Mouse (Mus musculus) intestine, embryonic 14.5 days (tissue): ENCODE results near the gene Glo1. TPM values are rescaled to one million over a fixed set of nuclear protein-coding genes. Genes with fewer than 3 reads are reported as not detected.

Experiments used
- ATAC-seq: fragments of 200-750 bp; cut with Nextera tagmentation; replicated peaks from 2 replicates; pipeline ENCODE4 v1.8.0; 2017; ENCODE audit warnings: low read depth, moderate number of reproducible peaks, moderate TSS enrichment, moderate library complexity; ENCODE audit not compliant: low FRiP score, low TSS enrichment
- DNase-seq: peaks from one replicate; pipeline ENCODE4 v3.0.0-alpha.2; 2018; ENCODE audit warnings: low spot score
- H3K27ac ChIP-seq: fragments of 300-500 bp; sonication (generic); 2 replicates; pipeline ENCODE4 v1.5.1; 2014; ENCODE audit warnings: low read depth, mild to moderate bottlenecking, control low read depth
- H3K27me3 ChIP-seq: fragments of 300-500 bp; sonication (generic); replicated peaks from 2 replicates; pipeline ENCODE4 v1.6.1; 2014; ENCODE audit warnings: low read length, control low read depth; ENCODE audit not compliant: control insufficient read depth, insufficient read depth
- H3K36me3 ChIP-seq: fragments of 300-500 bp; sonication (generic); 2 replicates; pipeline ENCODE4 v1.6.1; 2014; ENCODE audit warnings: low read length, control low read depth; ENCODE audit not compliant: control insufficient read depth, insufficient read depth
- H3K4me1 ChIP-seq: fragments of 300-500 bp; sonication (generic); replicated peaks from 2 replicates; pipeline ENCODE4 v1.6.1; 2014; ENCODE audit warnings: low read length, control low read depth, mixed read lengths; ENCODE audit not compliant: control insufficient read depth, insufficient read depth
- H3K4me2 ChIP-seq: fragments of 300-500 bp; sonication (generic); 2 replicates; pipeline ENCODE4 v1.6.1; 2014; ENCODE audit warnings: low read length
- H3K4me3 ChIP-seq: fragments of 300-500 bp; sonication (generic); 2 replicates; pipeline ENCODE4 v1.5.1; 2014; ENCODE audit warnings: low read depth, low read length, control low read depth, mixed read lengths
- H3K9ac ChIP-seq: fragments of 300-500 bp; sonication (generic); 2 replicates; pipeline ENCODE4 v1.6.1; 2014; ENCODE audit warnings: mild to moderate bottlenecking, low read length
- H3K9me3 ChIP-seq: fragments of 300-500 bp; sonication (generic); 2 replicates; pipeline ENCODE4 v1.6.1; 2016; ENCODE audit warnings: low read length, control low read depth; ENCODE audit not compliant: control insufficient read depth
- WGBS: fragments of 180-500 bp; shearing (Covaris S2); extraction: QIAGEN DNeasy Blood & Tissue Kit; methylation state at CpG from one replicate; pipeline ENCODE4 v1.1.7; 2014; 5-methylcytosine and 5-hydroxymethylcytosine counted together
- polyA plus RNA-seq: library from polyadenylated mRNA; unstranded; fragments of >200 nt; fragmentation: Nextera tagmentation; extraction: Ambion mirVana; gene quantifications from 2 replicates; pipeline ENCODE4 v1.2.1, GENCODE M21; 2014

Gene Glo1
- polyA plus RNA-seq, 1 experiment from 2014 or later: 233 TPM

DNA sequence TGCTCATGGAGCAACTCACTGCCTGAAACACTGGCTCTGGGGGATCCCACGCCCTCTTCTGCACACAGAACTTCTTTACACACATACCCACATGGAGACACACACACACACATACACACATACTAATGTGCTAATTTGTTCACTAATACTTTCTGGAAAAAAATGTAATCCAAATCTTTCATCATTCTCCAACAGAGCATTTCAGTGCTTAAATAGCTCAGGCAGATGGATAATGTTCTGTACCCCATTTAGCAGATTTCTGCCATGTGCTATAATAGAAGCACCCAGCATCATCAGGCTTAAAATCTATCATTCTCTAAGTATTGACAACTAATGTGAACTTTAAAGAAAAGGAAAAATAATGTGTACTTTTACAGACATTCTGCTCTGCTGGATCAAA lies 45.9 kb downstream of the Glo1 start:
- Histone ChIP-seq H3K9ac (no peak overlapping the region), H3K9me3 (no peaks in the 10 kb centered on the region), H3K27ac (no peak overlapping the region), H3K4me1 (peaks cover 6% of the 10 kb centered on the region; the same call in 1 of the 2 replicates), H3K36me3 (no peaks in the 10 kb centered on the region), H3K4me2 (no peak overlapping the region), H3K27me3 (no peaks in the 10 kb centered on the region), H3K4me3 (no peak overlapping the region)
- ATAC-seq (no peak), DNase-seq (no peak)
- 56% methylated on average over 1 of the region's 1 CpGs for WGBS

GRCm38 (mm10) chr17:30576946-30577345 lies 49.7 kb downstream of the Glo1 start:
- H3K4me2 ChIP-seq: peak overlapping the region; percentile 84
- no peaks in the 10 kb centered on the region for H3K36me3 ChIP-seq
- H3K9me3 ChIP-seq: no peaks in the 10 kb centered on the region
- H3K27me3 ChIP-seq: no peaks in the 10 kb centered on the region
- H3K27ac ChIP-seq: peak overlapping the region; percentile 88; the same call in 1 of the 2 replicates
- no peak for DNase-seq
- ATAC-seq: no peak
- 53% methylated on average over 12 of the region's 12 CpGs for WGBS
- peaks cover 21% of the 10 kb centered on the region for H3K4me1 ChIP-seq
- peak overlapping the region; percentile 66 for H3K9ac ChIP-seq
- H3K4me3 ChIP-seq: peak overlapping the region; percentile 68

- 2% methylated on average over 94 of the region's 94 CpGs for WGBS
- Histone ChIP-seq H3K9me3 (no peaks in the 10 kb centered on the region), H3K9ac (peak within 1 kb of the TSS; percentile 66), H3K36me3 (no peaks in the 10 kb centered on the region), H3K4me2 (peak within 1 kb of the TSS; percentile 84), H3K4me3 (peak within 1 kb of the TSS; percentile 68), H3K27ac (peak within 1 kb of the TSS; percentile 88), H3K4me1 (peaks cover 21% of the 10 kb centered on the region), H3K27me3 (no peaks in the 10 kb centered on the region)
- ATAC-seq (peak; percentile 92), DNase-seq (peak; percentile 99)
These were observed 50.5 kb downstream of the Glo1 start, which contains the start of gene Btbd9 for GRCm38 (mm10) chr17:30575941-30576773. TSS of gene Btbd9 (minus strand) at chr17:30576488.

DNA sequence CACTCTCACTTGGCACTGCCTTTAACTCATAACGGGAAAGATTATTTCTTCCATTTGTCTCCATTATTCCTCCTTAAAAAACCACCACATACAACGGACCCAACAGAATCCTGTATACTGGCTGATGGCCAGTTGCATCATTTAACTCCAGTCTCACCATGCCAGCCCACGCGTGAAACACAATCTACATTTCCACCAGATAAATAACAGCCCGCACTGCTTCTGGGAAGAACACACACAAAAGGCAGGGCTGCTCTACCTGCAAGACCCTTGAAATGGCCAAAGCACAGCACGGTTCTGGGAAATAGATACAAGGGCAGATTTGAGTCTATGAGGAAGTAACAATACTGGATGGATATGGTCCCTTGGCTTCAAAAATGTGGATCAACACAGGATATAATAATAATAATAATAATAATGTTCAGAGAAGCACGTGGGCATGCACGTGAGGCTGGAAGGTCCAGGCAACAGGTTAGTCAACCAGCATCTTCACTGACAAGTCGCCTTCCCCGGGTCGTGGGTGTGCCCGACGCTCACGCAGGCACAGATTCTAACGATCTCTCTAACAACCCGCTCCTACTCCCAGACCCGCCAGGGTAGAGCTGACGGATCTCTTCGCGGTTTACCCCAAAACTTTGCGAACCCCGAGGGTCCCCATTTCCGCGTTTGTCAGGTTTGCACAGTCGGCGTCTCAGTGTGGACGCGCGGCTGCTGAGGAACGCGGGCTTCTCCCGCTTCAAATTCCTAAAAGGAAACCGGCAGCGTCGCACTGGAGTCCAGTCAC lies 51.4 kb downstream of the Glo1 start:
- DNase-seq: peak; percentile 83
- H3K9me3 ChIP-seq: no peaks in the 10 kb centered on the region
- H3K4me1 ChIP-seq: peaks cover 25% of the 10 kb centered on the region
- peak overlapping the region; percentile 88; the same call in 1 of the 2 replicates for H3K27ac ChIP-seq
- 6% methylated on average over 35 of the region's 35 CpGs for WGBS
- H3K9ac ChIP-seq: peak overlapping the region; percentile 66
- no peaks in the 10 kb centered on the region for H3K36me3 ChIP-seq
- peak overlapping the region; percentile 84 for H3K4me2 ChIP-seq
- no peaks in the 10 kb centered on the region for H3K27me3 ChIP-seq
- ATAC-seq: peak; percentile 24; the same call in 1 of the 2 replicates
- H3K4me3 ChIP-seq: peak overlapping the region; percentile 68

- Histone ChIP-seq H3K27me3 (no peaks in the 10 kb centered on the region), H3K4me1 (peaks cover 25% of the 10 kb centered on the region), H3K9me3 (no peaks in the 10 kb centered on the region), H3K4me3 (peak overlapping the region; percentile 68; the same call in 1 of the 2 replicates), H3K4me2 (peak overlapping the region; percentile 84), H3K36me3 (no peaks in the 10 kb centered on the region), H3K9ac (no peak overlapping the region), H3K27ac (no peak overlapping the region)
- 71% methylated on average over 8 of the region's 8 CpGs for WGBS
- DNase-seq (no peak), ATAC-seq (no peak)
These were observed 51.9 kb downstream of the Glo1 start for GRCm38 (mm10) chr17:30574783-30575075.

DNA sequence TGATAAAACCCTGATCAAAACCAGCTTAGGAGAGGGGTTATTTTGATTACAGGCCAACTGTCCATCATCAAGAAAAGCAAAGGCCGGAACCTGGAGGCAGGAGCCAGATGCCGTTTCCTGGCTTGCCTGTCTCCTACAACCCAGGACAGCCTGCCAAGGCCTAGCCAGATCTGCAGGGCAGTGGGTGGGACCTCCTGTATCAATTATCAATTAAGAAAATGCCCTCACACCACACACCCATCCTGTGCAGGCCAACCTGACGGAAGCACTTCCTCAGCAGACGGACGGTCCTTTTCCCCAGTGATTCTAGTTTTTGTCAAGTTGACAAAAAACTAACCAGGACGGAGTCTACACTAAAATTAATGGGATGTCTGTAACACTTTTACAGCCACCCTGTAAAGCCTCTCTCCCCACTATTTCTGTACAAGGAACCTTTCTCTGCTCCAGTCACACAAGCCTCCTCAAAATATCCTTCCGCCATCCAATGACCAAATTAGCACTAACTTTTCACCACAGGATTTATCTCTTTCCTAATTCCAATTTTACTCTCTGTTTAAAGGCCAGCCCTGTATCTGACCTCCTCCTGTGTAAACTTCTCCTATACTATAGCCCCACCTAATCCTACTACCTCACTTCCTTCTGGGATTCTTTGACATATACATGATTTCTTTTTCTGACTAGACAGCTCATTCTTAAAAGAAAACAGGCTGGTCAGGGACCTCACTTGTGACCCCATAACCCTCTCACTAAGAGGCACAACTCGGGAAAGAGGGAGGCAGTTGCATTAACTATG lies 52.5 kb downstream of the Glo1 start:
- H3K27me3 ChIP-seq: no peaks in the 10 kb centered on the region
- 65% methylated on average over 8 of the region's 8 CpGs for WGBS
- H3K4me3 ChIP-seq: no peak overlapping the region
- H3K27ac ChIP-seq: no peak overlapping the region
- no peak for DNase-seq
- no peaks in the 10 kb centered on the region for H3K36me3 ChIP-seq
- H3K4me1 ChIP-seq: peaks cover 25% of the 10 kb centered on the region
- no peak overlapping the region for H3K9ac ChIP-seq
- H3K9me3 ChIP-seq: no peaks in the 10 kb centered on the region
- ATAC-seq: no peak
- H3K4me2 ChIP-seq: no peak overlapping the region

- no peak overlapping the region for H3K4me3 ChIP-seq
- DNase-seq: no peak
- H3K4me2 ChIP-seq: no peak overlapping the region
- H3K27ac ChIP-seq: no peak overlapping the region
- H3K27me3 ChIP-seq: no peaks in the 10 kb centered on the region
- H3K36me3 ChIP-seq: no peaks in the 10 kb centered on the region
- no peak for ATAC-seq
- H3K9me3 ChIP-seq: no peaks in the 10 kb centered on the region
- H3K4me1 ChIP-seq: peaks cover 19% of the 10 kb centered on the region
- WGBS: 41% methylated on average over 3 of the region's 3 CpGs
- H3K9ac ChIP-seq: no peak overlapping the region
These were observed 55.7 kb downstream of the Glo1 start for GRCm38 (mm10) chr17:30570971-30571370.

DNA sequence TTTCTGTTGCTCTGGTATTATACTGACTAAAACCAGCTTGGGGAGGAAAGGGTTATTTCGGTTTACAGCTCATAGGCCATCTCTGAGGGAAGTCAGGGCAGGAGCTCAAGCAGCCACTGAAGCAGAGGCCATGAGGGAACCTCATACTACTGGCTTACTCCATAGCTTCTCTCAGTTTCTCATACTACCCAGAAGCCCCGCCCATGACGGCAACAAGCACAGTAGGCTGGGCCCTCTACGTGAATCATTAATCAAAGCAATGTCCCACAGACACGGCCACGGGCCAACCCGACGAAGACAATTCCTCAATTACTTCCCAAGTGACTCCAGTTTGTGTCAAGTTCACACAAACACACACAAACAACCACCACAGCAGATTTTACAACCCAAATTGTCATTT lies 56.5 kb downstream of the Glo1 start:
- no peak overlapping the region for H3K4me3 ChIP-seq
- peaks cover 16% of the 10 kb centered on the region for H3K4me1 ChIP-seq
- no peak for DNase-seq
- WGBS: 50% methylated on average over 8 of the region's 8 CpGs
- H3K36me3 ChIP-seq: no peaks in the 10 kb centered on the region
- H3K9ac ChIP-seq: no peak overlapping the region
- no peaks in the 10 kb centered on the region for H3K27me3 ChIP-seq
- no peak overlapping the region for H3K27ac ChIP-seq
- H3K9me3 ChIP-seq: no peaks in the 10 kb centered on the region
- H3K4me2 ChIP-seq: no peak overlapping the region
- 0 out of 2 replicates have a peak, but pooled peaks have one; percentile 53 for ATAC-seq
